Mouse (Mus musculus): Measurements from ENCODE around the gene Sptbn4.

The Sptbn4 gene

DNA sequence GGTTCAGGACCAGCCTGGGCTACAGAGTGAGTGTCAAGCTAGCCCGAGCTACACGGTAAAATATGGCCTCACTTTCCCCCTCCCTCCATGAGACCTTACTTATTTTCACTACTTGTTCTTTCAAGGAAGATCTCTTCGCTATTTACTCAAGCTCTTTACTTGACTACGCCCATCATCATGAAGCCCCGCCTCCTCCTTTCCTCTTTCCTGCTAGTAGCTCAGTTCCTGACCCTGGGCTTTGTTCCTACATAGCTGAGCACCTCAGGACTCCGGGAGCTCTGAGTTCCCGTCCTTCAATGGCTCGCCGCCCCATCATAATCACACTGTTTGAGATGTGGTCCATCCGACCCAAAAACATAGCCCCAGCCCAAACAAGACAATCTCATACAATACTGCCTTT lies 14.1 kb downstream of the Sptbn4 start:
- DNase-seq (ENCODE audit: low spot score): no peak

DNA sequence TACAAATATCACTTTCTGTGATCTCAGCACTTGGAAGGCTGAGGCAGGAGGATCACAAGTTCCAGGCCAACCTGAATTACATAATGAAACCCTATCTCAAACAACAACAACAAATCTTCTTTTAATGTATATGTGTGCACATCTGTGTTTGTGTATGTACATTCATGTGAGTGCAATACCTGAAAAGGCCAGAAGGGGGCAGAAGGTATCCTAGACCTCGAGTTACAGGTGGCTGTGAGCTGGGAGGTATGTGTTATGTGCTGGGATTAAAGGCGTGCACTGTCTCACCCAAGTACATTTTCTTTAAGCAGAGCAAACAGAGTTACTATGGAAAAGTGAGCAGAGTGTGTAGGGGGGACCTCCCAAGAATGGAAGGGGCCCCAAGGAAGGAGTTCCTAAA lies 18.4 kb downstream of the Sptbn4 start:
- no peak for DNase-seq (ENCODE audit: low spot score)

- DNase-seq (ENCODE audit: low spot score): no peak
These were observed 19.5 kb downstream of the Sptbn4 start for GRCm38 (mm10) chr7:27428002-27428401.

GRCm38 (mm10) chr7:27427387-27427786 lies 20.1 kb downstream of the Sptbn4 start:
- no peak for DNase-seq (ENCODE audit: low spot score)

- peak; percentile 41 for DNase-seq (ENCODE audit: low spot score)
These were observed 23.7 kb downstream of the Sptbn4 start for GRCm38 (mm10) chr7:27423556-27424326.

GRCm38 (mm10) chr7:27419101-27419500 lies 28.4 kb downstream of the Sptbn4 start:
- DNase-seq (ENCODE audit: low spot score): no peak

DNA sequence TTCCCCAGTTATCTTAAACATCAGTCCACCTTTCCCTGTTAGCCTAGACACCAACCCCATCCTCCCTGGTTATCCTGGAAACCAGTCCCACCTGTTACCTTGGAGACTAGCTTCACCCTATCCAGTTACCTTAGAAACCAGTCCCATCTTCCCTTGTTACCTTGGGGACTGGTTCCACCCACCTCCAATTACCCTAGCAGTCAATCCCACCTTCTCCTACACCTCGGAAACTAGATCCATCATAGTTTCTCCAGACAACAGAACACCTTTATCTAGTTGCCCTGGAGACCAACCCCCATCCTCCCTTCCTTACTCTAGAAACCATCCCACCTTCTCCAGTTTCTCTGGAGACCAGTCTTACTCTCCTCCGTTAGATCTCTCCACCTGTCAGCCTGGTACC lies 30.3 kb downstream of the Sptbn4 start:
- DNase-seq (ENCODE audit: low spot score): no peak

DNA sequence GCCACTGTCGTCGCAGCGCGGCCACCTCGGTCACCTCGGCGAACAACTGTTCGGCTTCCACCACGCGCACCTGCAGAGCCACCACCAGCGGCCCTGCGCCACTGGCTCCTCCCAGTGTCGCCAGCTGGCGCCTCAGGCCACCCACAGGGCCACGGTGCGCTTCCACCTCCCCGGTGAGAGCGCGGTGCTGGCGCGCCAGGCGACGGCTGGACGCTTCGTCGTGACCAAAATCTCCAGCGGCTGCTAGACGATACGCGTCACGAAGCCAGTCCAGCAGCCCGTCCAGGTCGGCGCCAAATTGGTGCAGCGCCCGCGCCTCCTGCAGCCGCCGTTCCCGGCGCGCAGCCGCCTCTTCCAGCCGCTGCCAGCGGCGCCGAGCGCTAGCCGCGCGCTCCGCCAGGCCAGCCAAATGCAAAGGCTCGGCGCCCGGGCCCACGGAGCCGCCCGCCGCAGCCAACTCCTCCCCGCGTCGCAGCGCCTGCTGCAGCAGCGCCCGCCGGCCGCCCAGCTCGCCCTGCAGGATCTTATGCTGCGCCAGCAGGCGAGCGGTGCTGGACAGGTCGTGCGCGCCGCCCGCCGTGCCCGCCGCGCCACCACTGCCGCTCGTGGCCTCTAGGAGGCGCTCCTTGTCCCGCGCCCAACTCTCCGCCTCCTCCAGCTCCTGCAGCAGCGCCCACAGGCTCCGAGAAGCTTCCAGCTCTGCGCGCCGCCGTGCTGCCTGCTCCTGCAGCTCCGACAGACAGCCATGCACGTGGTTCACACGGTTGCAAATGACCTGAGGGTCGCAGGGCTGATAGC lies 38.9 kb downstream of the Sptbn4 start:
- peak; percentile 70 for DNase-seq (ENCODE audit: low spot score)

DNA sequence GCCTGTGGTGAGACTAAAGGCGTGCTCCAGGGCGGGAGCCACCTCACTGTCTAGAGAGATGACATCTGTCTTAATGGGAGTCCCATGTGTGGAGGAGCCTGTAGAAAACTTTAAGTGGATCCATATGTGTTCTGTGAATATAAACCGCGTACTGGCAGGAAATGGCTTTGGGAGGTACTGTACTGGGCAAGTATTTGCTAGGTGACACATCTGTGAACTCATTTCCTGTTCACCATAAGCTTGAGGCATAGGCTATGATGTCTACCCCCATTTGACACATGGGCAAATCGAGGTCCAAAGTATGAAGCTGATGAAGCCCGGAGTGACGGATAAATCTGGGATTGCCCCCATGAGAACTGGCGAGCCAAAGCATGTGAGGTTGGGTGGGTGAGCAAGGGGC lies 39.7 kb downstream of the Sptbn4 start:
- no peak for DNase-seq (ENCODE audit: low spot score)

GRCm38 (mm10) chr7:27406481-27406880 lies 41.0 kb downstream of the Sptbn4 start:
- no peak for DNase-seq (ENCODE audit: low spot score)

GRCm38 (mm10) chr7:27404203-27404942 lies 43.1 kb downstream of the Sptbn4 start:
- DNase-seq (ENCODE audit: low spot score): no peak

DNA sequence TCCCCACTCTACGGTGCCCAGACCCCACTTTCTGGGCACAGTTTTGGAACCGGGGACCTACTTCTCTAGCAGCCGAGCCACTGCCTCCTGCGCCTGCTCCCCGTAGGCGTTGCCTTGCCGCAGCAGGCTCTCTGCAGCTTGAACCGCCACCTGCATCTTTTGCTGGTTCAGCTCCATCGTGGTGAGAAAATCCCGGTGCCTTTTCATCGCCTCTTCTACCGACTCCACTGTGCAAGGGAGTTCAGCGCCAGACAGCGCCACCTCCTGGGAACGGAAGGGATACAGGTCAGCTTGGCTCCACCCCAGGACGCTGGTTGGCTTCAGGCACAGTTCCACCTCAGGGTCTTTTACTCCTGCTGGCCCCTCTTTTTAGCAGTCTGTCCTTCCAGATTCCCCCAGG lies 44.8 kb downstream of the Sptbn4 start:
- peak; percentile 74 for DNase-seq (ENCODE audit: low spot score)

GRCm38 (mm10) chr7:27400545-27400944 lies 46.9 kb downstream of the Sptbn4 start:
- DNase-seq (ENCODE audit: low spot score): no peak

DNA sequence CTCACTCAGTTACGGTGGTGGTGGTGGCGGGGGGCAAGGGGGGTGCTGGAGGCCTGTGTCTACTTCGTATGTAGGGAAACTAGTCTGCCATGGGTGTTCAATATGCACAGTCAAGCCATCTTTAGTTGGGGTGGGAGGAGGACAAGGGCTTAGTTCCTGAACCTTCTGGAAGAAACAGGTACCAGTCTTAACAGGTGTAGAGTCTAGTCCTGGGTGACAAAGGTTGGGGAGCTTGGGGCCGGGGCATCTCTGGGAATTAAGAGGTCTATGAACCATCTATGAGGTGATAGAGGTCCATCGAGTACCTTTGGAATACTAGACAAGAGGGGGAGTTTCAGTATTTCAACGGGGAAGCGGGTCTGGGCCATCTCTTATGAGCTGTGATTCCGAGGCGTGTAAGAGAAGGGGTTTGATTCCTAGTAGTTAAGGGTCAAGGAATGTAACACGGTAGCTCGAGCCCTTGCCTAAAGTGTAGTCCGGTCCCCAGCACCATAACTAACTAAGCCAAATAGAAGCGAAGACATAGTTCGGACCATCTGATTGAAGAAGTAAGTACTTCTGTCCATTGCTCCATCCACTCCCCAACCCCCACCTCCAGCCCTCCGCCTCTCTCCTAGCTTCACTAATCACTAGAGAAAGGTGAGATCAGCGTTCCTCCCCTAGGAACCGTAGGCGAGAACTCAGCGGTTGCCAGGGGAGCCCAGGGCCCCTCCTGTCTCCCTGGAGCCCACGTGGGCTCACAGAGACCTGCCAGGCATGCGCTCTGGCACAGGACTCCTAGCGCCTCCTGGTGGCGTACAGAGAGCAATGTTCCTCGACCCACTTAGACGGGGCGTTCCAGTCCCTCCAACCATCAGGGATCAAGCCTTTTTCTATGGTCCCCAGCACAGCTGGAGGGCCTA lies 50.2 kb downstream of the Sptbn4 start:
- peak; percentile 64 for DNase-seq (ENCODE audit: low spot score)

- peak; percentile 32 for DNase-seq (ENCODE audit: low spot score)
These were observed 51.1 kb downstream of the Sptbn4 start for GRCm38 (mm10) chr7:27396184-27397047.

DNA sequence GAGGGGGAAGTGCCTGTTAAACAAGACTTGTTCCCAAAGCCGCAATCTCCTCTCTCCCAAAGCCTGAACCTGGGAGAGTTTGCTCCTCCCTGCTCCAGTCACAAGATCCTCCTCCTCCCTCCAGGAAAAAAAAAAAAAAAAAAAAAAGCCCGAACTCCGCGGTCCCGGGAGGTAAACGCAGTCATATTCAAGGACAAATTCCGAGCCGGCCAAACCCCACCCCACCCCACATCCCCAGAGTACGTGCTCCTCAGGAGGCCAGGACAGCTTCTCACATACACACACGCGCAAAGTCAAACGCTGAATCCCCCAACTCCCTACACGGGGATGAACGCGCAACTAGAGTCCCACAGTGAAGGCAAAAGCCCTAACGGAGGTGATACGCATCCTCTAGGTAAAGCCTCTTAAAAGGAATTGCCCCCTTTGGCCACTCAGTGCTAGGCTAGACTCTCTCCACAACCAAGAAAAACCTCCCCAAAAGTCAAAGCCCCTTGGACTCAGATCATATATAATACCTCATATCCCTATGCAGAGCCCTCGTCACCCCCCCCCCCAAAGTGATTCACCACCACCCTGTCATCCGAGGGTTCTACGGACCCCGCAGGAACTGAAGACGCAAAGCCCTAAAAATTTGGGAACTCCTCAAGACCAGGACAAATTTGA lies 51.8 kb downstream of the Sptbn4 start:
- DNase-seq (ENCODE audit: low spot score): no peak

DNA sequence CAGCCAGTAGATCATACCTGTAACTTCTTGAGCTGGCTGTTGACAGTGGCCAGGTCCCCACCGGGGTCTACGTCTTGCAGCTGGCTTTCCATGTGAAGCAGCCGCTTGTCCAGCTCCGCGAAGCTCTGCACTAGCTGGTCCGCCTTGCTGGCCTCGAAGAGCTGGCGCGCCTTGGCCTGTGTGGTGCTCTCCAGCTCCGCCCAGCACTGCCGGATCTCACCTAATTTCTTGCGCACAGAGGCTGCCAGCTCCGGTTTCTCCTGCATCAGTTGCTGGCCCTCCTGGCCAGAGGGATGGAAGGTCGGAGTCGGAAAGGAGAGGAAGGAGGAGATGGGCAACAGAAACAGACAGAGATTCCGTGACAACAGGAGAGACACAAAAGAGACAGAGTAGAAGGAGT lies 56.1 kb downstream of the Sptbn4 start:
- DNase-seq (ENCODE audit: low spot score): no peak

GRCm38 (mm10) chr7:27389213-27389612 lies 58.3 kb downstream of the Sptbn4 start:
- no peak for DNase-seq (ENCODE audit: low spot score)

DNA sequence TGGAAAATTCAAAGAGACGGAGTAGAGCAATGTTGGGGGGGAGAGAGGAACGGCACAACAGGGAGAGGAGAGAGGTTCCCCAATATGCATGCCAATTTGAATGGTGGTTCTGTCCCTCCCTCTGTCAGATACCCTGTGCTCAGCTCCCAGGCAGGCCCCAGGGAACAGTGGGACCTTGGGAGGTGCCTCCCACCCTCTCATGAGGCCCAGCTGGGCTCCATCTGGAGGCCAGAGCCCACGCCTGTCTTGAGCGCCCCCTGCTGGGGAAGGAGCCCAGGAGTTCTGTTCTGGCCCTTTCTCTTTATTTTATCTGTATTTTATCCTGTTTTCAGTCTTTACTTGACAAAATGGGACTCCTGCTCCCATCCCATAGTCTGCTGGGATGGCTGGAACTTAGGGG lies 62.8 kb downstream of the Sptbn4 start:
- DNase-seq (ENCODE audit: low spot score): peak; percentile 74

DNA sequence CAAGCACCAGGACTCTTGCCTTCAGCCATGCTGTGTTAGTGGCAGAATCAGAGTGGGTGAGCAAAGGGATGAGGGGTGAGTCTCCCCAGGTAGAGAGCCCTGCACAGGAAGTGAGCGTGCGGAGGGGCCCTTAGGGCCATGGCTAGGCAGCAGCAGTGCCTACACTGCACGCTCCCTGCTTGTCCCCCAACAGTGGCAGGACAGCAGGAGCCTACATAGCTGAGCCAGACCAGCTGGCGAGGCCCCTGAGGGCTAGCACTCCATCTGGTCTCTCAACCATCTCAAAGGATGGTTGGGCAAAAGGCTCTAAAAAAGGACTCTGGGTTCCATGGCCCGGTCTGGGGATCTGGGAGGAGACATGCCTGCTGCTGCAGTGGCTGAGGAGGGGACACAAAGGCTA lies 63.4 kb downstream of the Sptbn4 start:
- no peak for DNase-seq (ENCODE audit: low spot score)

Data from layer of hippocampus, adult 11-12 months (tissue).